Mouse (Mus musculus) kidney, postnatal 36 days (tissue): ENCODE measurements around the gene Ell3.
A peak's percentile ranks its signal among the peaks of the same experiment; 100 is the strongest.
"Not testable (repeated sequence)": the region's sequence is repeated elsewhere in the genome, so short reads cannot be mapped to it uniquely, and the experiment has no call there.

Experiments used
- DNase-seq, 2 experiments: peaks; one replicate each; pipeline ENCODE4 v3.0.0; 2021 to 2022; ENCODE audit warnings: mixed read lengths in 2 of 2

Ell3 gene

DNA sequence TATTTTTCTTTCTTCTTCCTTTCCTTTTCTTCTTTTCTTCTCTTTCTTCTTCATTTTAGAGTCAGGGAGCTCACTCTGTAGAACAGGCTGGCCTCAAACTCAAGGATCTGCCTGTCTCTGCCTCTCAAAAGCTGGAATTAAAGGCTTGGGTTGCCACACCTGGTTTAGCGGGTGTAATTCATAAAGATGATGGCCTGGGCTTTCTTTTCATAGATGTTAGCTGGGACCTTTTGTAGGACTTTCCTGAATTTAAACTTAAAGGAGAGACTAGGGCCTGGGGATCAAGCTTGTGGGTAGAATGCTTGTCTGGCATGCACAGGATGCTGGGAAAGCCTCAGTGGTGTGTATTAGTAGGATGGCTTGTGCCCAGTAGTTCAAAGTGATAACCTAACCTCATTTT, at the start of gene Ell3:
TSS of gene Ell3 (minus strand) at position 101 of the 400 bp plus-strand sequence.
- DNase-seq: no peak

DNA sequence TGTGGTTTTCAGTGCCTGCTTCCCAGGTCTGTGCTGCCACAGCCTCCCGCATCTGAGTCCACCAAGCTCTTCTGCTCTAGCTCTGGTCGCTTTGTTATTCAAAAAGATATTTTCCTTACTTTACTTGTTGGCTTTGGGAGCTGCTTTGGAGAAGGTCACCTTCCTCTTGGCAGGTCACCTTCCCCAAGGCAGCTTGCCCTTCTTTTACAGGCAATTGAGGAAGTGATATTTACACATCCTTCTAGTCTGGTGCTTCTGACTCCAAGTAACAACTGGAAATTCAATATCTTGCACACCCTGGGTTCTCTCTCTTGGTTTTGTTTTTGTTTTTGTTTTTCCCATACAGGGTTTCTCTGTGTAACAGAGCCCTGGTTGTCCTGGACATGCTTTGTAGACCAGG, 40.3 kb upstream of the Ell3 start:
- not testable (repeated sequence) for DNase-seq

DNA sequence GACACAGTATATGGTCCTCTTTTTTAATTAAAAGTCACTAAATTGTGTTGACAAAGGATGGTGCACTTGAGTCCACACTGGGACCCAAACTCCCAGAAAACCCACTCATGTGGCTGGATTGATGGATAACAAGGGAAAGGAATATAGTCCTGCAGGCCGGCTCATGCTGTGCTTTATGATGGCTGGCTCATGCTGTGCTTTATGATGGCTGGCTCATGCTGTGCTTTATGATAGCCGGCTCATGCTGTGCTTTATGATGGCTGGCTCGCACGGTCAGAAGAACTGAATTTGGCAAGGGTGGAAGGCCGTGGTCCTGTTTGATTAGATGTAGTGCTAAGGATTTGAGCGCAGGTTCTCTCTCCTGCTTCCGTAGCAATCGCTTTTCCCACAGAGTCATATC, 39.5 kb upstream of the Ell3 start:
- DNase-seq: no peak

DNA sequence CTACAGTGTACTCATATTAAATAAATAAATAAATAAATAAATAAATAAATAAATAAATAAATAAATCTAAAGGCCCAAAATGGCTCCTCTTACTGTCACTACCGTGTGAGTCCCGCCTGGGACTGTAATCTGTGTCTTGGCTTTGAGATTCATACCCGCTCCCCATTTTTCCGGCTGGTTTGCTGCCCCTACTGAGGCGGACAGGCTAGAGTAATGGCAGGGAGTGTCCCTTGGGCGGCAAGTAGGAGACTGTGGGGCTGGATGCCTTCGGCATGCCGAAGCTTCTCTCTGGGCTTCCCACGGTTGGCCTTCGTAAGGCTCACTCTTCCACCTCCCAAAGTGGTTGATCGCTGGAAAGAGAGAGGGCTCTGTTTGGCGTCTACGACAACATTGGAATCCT, 36.8 kb upstream of the Ell3 start:
- DNase-seq: not testable (repeated sequence)

DNA sequence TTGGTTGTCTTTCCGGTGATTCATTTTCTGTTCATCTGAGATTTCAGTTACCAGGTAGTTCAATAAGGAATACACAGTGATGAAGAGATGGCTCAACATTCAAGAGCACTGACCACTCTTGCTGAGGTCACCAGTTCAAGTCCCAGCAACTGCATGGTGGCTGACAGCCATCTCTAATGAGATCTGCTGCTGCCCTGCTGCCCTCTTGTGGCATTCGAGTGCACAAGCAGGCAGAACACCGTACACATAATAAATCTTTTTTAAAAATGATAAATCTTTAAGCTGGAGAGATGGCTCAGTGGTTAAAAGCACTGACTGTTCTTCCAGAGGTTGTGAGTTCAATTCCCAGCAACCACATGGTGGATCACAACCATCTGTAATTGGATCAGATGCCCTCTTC, 36.4 kb upstream of the Ell3 start:
- DNase-seq: peak; percentile 17 to 64

DNA sequence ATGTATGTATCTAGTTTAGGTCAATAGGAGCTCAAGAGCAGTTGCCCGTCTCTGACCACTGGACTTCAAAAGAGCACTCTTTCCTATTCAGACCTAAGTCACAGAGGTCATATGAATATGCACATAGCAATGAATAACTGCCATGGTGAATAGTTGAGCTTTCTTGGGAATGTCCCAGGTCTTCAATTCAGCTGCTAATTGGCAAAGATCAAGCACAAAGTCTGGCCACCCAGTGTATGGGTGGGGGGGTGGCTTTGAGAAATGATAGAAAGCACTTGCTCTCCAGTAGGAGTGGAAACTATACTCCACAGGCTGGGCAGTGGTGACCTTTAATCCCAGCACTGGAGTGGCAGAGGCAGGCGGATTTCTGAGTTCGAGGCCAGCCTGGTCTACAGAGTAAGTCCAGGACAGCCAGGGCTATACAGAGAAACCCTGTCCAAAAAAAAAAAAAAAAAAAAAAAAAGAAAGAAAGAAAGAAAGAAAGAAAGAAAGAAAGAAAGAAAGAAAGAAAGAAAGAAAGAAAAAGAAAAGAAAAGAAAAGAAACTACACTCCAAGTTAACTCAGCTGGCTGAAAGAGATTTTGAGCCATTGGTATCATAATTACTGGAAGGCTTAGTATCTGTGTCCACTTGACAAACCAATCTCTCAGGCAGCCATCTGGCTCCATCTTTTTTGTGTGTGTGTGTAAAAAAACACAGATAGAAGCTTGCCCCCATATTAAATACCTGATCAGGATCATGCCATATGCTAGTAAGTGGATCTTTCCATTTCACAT, 33.6 kb upstream of the Ell3 start:
- DNase-seq: no peak

DNA sequence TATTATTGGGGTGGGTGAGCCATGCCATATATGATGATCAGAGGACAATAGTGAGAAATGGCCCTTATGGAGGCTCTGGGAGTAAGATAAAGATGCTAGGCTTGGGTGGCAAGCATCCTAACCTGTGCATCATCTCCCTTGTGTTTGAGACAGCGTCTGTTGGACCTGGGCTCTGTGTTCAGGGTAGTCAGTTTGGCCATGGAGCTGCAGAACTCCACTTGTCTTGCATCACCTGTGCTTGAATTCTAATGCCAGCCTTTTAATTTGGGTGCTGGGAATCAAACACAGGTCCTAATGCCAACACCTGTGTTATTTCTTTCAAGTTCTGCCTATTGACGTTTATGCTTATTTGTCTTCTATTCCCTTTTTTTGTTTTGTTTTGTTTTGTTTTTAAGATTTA, 31.2 kb upstream of the Ell3 start:
- DNase-seq: not testable (repeated sequence)

DNA sequence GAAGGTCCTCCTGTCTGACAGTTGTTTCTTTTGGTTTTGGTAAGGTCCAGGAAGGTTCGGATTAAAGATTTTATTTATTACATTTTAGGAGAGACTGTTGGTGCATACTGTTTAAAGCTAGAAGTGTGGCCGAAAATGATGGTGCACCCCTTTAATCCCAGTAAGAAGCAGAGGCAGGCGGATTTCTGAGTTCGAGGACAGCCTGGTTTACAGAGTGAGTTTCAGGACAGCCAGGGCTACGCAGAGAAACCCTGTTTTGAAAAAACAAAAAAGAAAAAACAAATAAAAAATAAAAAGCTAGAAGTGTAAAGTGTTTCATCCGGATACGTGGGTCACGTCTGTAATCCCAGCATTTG, 30.1 kb upstream of the Ell3 start:
- DNase-seq: no peak

DNA sequence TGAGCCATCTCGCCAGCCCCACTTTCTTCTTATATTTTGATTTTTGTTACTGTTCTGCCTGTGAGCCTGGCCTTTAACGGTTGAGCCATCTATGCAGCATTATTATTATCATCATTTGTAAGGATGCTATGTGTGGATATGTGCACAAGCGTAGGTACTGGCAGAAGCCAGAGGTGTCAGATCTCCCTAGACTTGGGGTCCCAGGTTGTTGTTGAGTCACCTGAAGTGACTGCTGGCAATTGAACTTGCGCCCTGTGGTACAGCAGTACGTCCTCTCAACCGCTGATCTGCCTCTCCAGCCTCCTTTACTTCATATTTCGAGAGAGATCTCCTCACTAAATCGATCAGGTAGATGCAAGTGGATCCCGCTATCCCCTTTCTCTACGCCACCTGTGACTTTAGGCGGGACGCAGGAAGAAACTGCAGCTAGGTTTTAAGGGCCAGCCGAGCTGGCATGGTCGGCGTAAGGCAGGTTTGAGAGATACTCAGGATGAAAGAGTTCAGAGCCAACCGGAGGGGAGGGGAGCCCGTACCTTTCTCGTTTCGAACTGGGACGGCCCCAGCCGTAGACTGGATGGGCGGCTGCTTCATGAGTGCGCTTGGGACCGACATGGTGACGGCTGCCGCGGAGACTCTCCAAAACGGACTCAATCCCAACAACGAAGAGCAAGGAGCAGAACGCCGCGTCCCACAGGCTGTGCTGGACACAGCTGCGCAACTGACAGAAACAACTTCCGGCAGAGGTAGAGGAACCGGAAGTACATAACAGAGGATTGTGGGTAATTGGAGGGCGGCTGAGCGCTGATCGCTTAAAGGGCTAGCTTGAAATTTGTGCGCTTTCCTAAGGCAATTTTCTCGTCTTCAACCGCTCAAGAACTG, 29.5 kb upstream of the Ell3 start, which contains the start of gene Mfap1b:
TSS of gene Mfap1b (minus strand) at position 767 of the 879 bp plus-strand sequence.
- DNase-seq: peak; percentile 84 to 92

DNA sequence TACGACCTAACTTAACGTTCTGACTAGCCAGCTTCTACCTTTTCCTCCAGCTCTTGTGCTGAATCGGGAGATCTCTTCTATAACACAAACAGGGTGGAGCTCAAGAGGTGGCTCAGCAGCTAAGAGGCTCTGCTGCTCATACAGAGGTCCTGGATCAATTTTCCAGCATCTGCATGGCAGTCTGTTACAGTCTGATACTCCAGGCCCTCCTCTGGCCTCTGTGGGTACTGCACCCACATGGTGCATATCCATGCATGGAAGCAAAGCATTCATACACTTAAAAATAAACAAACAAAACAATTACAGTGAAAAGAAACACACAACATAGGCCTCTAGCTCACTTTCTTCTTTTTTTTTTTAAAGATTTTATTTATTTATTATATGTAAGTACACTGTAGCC, 28.7 kb upstream of the Ell3 start:
- not testable (repeated sequence) for DNase-seq

DNA sequence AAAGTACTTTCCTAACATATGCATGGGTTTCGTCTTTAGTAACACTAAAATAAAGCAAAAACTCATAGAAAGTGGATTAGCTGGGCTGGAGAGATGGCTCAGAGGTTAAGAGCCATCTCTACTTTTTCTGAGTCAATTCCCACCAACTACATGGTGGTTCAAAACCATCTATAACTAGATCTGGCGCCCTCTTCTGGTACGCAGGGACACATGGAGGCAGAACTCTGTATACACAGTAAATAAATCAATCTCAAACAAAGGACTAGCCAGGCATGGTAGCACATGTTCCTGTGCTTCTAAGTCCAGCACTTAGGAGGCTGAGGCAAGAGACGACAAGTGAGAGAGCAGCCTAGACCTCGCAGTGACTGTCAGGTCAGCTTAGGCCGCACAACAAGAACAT, 24.9 kb upstream of the Ell3 start:
- not testable (repeated sequence) for DNase-seq

DNA sequence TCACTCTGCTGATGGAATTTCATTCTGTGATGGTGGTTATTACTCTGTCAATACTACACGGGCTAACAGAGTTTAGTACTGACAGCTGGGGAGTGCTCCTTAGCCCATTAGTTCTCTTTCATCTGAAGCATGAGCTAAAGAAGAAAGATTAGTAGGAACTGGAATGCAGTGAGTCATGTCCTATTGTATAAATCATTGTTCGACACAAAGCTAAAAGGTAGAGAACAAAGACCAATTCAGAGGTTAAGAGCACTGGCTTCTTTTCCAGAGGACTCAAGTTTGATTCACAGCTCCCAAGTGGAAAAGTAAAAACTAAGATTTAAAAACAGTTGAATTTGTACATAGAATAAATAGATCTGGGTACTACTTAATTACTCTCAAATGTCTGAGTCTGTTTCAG, 16.0 kb upstream of the Ell3 start:
- no peak for DNase-seq

DNA sequence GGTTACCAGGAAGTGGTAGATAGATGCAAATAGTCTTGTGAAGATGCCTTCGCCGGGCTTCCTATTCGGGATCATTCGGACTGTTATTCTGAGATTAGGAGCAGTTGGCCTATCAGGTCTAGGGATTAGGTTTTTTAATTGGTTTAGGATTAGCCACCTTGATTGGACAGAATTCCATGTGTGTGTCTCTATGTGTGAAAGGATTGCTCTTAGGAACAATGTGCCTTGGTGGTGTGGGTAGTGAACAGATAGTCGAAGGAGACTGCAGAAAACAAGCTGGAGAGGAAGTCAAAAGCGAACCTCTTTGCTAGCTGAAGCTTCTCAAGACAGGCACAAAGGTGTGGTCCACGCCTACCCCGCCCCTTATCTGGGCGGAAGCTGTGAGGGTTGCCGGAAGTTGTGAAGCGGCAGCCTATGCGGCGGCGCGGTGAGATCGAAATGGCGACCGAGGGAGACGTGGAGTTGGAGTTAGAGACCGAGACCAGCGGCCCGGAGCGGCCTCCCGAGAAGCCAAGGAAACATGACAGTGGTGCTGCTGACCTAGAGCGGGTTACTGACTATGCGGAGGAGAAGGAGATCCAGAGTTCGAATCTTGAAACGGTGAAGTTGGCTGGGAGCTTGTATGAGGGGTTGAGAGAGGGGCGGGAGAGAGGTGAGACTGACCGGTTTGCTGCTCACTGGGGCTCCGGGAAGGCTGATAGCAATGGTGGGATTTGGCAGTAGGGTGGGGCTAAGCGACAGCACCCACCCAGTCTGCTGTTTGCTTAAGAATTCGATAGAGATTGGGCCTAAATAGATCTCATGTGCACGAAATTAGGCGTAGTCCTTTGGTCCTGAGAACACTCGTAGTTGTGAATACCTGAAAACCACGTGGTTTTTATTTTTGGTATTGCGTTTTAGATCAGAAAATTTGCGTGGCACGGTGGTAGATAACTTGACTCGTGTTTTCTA, 12.9 kb upstream of the Ell3 start, which contains the start of gene Serinc4:
TSS of gene Serinc4 (minus strand) at position 90 of the 951 bp plus-strand sequence.
- DNase-seq: peak; percentile 88 to 92

DNA sequence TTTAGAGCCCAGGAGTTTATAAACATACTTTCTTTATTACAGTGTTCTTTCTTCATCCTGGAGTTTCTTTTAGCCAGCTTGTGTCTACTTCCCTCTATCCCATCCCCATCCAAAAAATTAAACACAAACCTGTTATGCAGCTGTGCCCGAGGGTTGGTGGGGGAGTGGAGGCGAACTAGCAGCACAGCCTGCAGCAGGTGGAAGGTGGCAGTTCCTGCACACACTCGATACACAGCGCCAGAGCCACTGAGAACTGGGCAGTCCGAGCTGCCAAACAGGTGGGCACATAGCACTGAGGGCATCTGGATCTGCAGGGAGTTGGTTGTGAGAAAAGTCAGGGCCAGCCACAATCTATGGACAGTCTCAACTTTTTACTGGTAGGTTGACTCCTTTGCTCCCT, 11.5 kb upstream of the Ell3 start:
- no peak for DNase-seq

DNA sequence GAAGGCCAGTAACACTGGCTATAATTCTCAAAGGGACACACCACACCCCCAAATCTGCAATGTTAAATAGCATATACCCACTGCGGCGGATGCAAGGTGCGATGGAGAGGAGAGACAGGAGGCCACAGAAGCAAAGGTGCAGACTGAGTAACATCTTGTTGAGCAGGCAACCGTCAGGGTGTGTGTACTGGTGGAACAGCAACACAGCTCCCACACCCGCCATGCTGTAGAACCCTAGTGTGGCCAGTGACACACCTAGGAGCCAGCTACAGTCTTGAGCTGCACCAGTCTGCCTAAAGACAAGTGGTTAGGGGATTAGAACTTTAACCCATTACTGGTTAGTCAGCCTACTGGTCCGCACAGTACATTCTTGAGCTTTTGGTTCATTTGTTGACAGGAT, 9.8 kb upstream of the Ell3 start:
- DNase-seq: no peak

DNA sequence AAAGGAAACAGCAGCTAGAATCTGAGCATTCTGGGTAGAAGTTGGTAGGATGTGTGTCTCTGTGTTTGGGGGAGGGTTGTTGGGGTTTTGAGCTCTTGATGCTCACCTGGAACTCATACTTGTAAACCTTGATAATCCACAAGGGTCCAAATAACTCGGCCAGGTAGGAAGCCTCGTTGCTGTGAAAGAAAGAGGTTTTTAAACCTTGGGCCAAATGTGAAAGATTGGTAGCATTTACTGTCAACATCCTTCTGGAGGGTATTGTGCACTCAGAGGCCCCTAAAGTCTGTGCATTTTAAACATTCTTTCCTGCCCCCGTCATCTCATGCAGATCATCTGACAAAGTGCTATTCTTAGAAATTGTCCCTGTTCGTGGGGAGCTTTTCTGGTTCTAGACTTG, 8.9 kb upstream of the Ell3 start, which contains the start of gene Hypk:
TSS of gene Hypk (plus strand) at position 301 of the 400 bp plus-strand sequence.
- no peak for DNase-seq

DNA sequence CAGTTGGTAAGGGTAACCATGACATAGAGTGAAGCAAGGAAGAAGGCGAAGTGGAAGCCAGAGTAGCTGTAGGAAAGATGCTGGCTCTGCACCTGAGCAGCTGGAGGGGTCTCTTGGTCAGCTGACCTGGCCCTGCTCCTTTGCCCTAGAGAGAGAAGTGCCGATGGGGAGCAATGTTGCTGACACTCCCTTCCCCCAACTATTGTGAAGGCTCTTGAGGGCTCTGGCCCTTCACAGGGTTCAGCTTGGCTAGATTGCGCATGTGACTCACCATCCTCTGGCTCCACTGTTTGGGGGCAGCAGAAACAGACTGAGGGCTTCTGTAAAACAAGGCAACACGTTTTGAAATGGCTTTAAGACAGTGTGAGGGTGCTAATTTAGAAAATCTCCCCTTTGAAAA, 8.3 kb upstream of the Ell3 start:
- no peak for DNase-seq

DNA sequence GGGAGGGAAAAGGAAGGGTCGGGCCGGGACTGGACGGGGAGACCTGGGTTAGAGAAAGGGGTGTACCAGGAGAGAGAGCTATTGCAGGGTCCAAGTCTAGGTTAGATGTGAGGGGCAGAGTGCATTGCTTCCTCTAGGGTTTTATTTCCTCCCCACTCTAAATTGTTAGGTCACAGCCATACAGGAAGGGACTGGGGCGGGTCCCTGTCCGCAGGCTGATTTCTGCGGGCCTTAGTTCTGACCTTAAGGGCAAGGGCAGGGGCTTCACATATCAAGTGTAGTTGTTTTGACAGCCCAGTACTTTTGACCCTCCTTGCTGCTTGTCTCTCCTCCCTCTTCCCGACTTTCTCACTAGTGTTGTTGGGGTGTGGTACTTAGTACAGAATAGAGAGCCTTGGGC, 6.0 kb upstream of the Ell3 start:
- DNase-seq: peak in 1 of 2 experiments; percentile 43

DNA sequence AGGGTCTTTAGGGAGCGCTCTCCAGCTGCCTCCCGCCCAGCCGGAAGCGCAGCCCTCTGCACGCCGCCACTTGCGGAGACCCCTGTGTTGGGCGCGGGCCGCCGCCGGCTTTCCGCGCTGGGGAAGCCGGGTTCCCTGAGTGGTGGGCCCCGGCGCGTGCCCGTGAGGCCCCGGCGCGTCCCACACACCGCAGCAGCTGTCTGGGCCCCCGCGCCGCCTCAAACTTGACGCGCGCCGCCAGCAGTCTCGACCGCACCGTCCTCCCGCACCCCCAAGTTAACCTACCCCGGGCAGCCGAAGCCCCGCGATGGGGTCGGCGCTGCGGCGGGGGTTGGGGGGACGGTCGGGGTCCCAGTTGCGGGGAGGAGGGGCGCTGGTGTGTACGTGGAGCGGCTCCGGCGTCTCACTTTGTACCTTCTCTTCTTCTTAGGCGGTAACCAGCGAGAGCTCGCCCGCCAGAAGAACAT, 5.5 kb upstream of the Ell3 start:
- DNase-seq: no peak

DNA sequence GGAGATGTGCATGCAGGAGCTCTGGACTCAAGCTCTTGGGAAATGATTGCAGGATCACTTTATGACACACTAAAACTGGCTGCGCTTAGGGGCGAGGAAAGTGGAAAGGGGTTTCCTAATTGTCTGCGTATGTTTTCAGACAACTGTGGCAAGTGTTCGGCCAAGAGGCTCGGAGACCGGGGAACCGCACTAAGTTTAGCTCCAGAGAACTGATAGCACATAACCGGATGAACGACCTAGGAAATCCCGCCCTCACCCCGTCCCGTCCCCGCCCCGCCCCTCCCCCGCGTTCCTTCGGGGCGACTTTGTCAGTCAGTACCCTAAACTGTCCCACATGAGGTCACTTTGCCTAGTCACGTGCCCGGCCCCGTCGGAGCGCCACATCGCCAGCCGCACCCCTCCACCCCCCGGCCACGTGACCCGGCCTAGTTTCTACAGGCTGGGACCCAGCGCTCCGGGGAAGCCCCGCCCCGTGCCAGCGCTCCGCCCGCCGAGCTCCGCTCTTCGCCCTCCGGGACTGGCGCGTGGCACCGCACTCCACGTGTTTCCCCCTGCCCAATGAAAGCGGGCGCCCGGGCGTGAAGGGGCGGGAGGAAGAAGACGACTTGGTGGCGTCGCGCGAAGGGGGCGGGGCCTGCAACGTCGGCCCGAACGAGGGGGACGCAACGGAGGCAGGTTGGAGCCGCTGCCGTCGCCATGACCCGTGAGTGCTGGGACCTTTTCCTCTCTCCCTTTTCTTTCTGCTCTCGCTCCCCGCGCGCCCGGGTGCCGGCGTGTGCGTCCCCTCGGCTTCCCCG, 4.9 kb upstream of the Ell3 start, which contains the start of gene Serf2:
TSS of gene Serf2 (plus strand) at position 457 of the 797 bp plus-strand sequence.
- DNase-seq: peak; percentile 100

DNA sequence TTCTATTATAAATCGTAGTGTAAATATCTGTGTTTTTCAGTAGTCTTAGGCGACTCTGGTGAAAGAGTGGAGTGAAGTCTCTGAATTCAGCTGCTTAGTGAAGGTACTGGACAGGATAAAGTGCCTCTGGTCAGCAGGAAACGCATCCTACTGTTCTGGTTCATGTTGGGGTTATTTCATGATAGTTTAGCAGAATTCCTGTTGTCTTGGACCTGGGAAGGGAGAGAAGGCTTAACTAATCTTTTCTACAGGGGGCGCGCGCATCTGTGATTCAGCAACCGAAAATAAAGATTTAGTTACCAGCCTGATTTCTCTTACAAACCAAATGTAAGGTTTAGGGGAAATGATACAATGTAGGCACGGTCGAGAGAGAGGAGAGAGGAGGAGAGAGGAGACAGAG, 4.1 kb upstream of the Ell3 start:
- peak; percentile 61 to 77 for DNase-seq

DNA sequence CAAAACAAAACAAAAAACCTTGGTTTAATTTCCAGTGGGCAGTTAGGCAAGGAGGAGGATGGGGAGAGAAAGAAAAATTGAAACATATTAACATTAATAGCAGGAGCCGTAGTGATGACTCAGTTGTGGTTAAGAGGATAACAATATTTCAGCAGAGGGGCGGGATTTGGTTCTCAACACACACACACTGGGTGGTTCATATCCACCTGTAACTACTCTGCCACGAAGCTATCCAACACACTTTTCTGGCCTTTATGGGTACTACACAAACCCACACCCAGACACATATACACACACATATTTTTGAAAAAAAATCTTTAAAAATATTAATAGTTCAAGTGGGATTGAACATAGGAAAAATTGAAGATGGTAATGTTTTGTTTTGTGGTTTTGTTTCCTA, 2.9 kb upstream of the Ell3 start:
- DNase-seq: no peak
